ENCODE assay signal across 8 mouse cellular contexts in genomic region chr3:142881589-142881871, GRCm38 (mm10). TPM values are rescaled to one million over a fixed set of nuclear protein-coding genes. Genes with fewer than 3 reads are reported as not detected.
DNase-seq lines count a peak whose midpoint lies in the region; ATAC-seq lines count a peak whose summit lies in the region.

No protein-coding gene starts in this region.

- H3K27ac ChIP-seq in kidney, embryonic 15.5 days: peak overlapping the region; percentile 97
- peak overlapping the region; percentile 94 for H3K27ac ChIP-seq in hindbrain, embryonic 11.5 days (ENCODE audit: low read depth, low read length)
- H3K27ac ChIP-seq in midbrain, embryonic 13.5 days: peak overlapping the region; percentile 94

- no peaks in the 10 kb centered on the region for H3K36me3 ChIP-seq in kidney, embryonic 15.5 days
- no peaks in the 10 kb centered on the region for H3K36me3 ChIP-seq in hindbrain, embryonic 11.5 days (ENCODE audit: control insufficient read depth, insufficient read depth, low read length)
- H3K36me3 ChIP-seq in midbrain, embryonic 13.5 days: no peaks in the 10 kb centered on the region

- no peaks in the 10 kb centered on the region for H3K27me3 ChIP-seq in kidney, embryonic 15.5 days
- no peaks in the 10 kb centered on the region for H3K27me3 ChIP-seq in hindbrain, embryonic 11.5 days (ENCODE audit: control insufficient read depth, insufficient read depth, low read length)
- H3K27me3 ChIP-seq in midbrain, embryonic 13.5 days: no peaks in the 10 kb centered on the region

- H3K9ac ChIP-seq in kidney, embryonic 15.5 days: peak overlapping the region; percentile 93
- peak overlapping the region; percentile 94 for H3K9ac ChIP-seq in hindbrain, embryonic 11.5 days (ENCODE audit: low read depth, low read length)
- H3K9ac ChIP-seq in midbrain, embryonic 13.5 days (replicated peaks): peak overlapping the region; percentile 95

- H3K4me2 ChIP-seq in kidney, embryonic 15.5 days: peak overlapping the region; percentile 55
- peak overlapping the region; percentile 49 for H3K4me2 ChIP-seq in hindbrain, embryonic 11.5 days (replicated peaks; ENCODE audit: low read depth, low read length)
- peak overlapping the region; percentile 68 for H3K4me2 ChIP-seq in midbrain, embryonic 13.5 days (replicated peaks)

- peaks cover 10% of the 10 kb centered on the region; the same call in 1 of the 2 replicates for H3K4me1 ChIP-seq in kidney, embryonic 15.5 days
- no peaks in the 10 kb centered on the region for H3K4me1 ChIP-seq in hindbrain, embryonic 11.5 days (replicated peaks; ENCODE audit: control insufficient read depth, insufficient read depth, low read length)
- H3K4me1 ChIP-seq in midbrain, embryonic 13.5 days (replicated peaks): peaks cover 12% of the 10 kb centered on the region

- WGBS in kidney, embryonic 15.5 days: 2% methylated on average over 12 of the region's 40 CpGs
- WGBS in hindbrain, embryonic 11.5 days: 0% methylated on average over 2 of the region's 40 CpGs
- WGBS in midbrain, embryonic 13.5 days: 0% methylated on average over 10 of the region's 40 CpGs

- H3K4me3 ChIP-seq in kidney, embryonic 15.5 days (replicated peaks): peak overlapping the region; percentile 100
- peak overlapping the region; percentile 99 for H3K4me3 ChIP-seq in hindbrain, embryonic 11.5 days (ENCODE audit: low read depth, low read length)
- peak overlapping the region; percentile 100 for H3K4me3 ChIP-seq in midbrain, embryonic 13.5 days (replicated peaks)

- H3K9me3 ChIP-seq in kidney, embryonic 15.5 days (replicated peaks): no peaks in the 10 kb centered on the region
- no peaks in the 10 kb centered on the region for H3K9me3 ChIP-seq in hindbrain, embryonic 11.5 days (ENCODE audit: control insufficient read depth, low read length)
- H3K9me3 ChIP-seq in midbrain, embryonic 13.5 days: no peaks in the 10 kb centered on the region

- no peak for DNase-seq in kidney, postnatal 14 days
- DNase-seq in hindbrain, embryonic 11.5 days (ENCODE audit: low spot score): no peak
- no peak for DNase-seq in gastrocnemius, adult 8-10 months (ENCODE audit: low spot score in 2 of 2)
- DNase-seq in thymus, postnatal 10 days (ENCODE audit: low spot score in 2 of 2): no peak

- peak; percentile 68 for ATAC-seq in kidney, embryonic 15.5 days (replicated peaks; ENCODE audit: low FRiP score)
- peak; percentile 9 for ATAC-seq in activated CD4-positive, CD25-positive, alpha-beta regulatory T cell, adult 4 months
- peak; percentile 67 for ATAC-seq in hindbrain, embryonic 11.5 days (ENCODE audit: low FRiP score)
- ATAC-seq in midbrain, embryonic 13.5 days: no peak
- ATAC-seq in megakaryocyte progenitor cell, adult 5-6 weeks (replicated peaks; ENCODE audit: poor library complexity): no peak; the same call in 1 of the 2 replicates

RNA-seq across cellular contexts. Expression of gene Pkn2, which starts 0.3 kb away (rescaled TPM):
- polyA plus RNA-seq in kidney, embryonic 15.5 days (2015; fragmentation: Nextera tagmentation; extraction: Ambion mirVana): 46.1 and 51.8 TPM in 2 replicates
- 10 to 100 TPM; 11.3 to 12.7 TPM for polyA plus RNA-seq in activated CD4-positive, CD25-positive, alpha-beta regulatory T cell, adult 4 months (2017; shearing (Covaris generic))
- 42.5 and 48.6 TPM in 2 replicates for polyA plus RNA-seq in hindbrain, embryonic 11.5 days (2014; fragmentation: Nextera tagmentation; extraction: Ambion mirVana)
- polyA plus RNA-seq in midbrain, embryonic 13.5 days (2015; fragmentation: Nextera tagmentation; extraction: Ambion mirVana): 27.3 and 32.6 TPM in 2 replicates
- total RNA-seq in gastrocnemius, adult 8-10 months (2022): 10 to 100 TPM; 46.9 to 58.3 (median 49.8) TPM
- 42.1 and 51.9 TPM in 2 replicates for total RNA-seq in megakaryocyte progenitor cell, adult 5-6 weeks (2015)
- 51.3 and 53.8 TPM in 2 replicates for total RNA-seq in megakaryocyte progenitor cell, adult 5-6 weeks (2017)

Comparison
In these comparisons a context has a peak if more than half of its experiments do, and no peak if none do; other contexts are left out.
1. ATAC-seq: peak in kidney, embryonic 15.5 days (single experiment), activated CD4-positive, CD25-positive, alpha-beta regulatory T cell, adult 4 months (single experiment) and hindbrain, embryonic 11.5 days (single experiment); none in midbrain, embryonic 13.5 days (single experiment) and megakaryocyte progenitor cell, adult 5-6 weeks (single experiment).
2. Peak in every context shown above with its lines, with median percentiles within 50 percentile points of each other: H3K27ac ChIP-seq, H3K4me2 ChIP-seq, H3K4me3 ChIP-seq and H3K9ac ChIP-seq.